Comparison of ENCODE assay signal across 8 mouse cellular contexts in genomic region chr19:6140678-6141393, GRCm38 (mm10). TPM values are rescaled to one million over a fixed set of nuclear protein-coding genes. Genes with fewer than 3 reads are reported as not detected.
DNase-seq lines count a peak whose midpoint lies in the region; ATAC-seq and TF ChIP-seq lines count a peak whose summit lies in the region.

Gene Batf2 (plus strand): TSS chr19:6140983.

- 1% methylated on average over 60 of the region's 68 CpGs for WGBS in forebrain, embryonic 16.5 days
- under 1% methylated on average over 68 of the region's 68 CpGs for WGBS in lung, embryonic 15.5 days

- H3K36me3 ChIP-seq in ES-E14 (ENCODE audit: control insufficient read depth, insufficient read depth, low read length, poor library complexity, severe bottlenecking), result peaks cover 9% of the 10 kb centered on the region; the same call in 1 of the 2 replicates
- H3K36me3 ChIP-seq in forebrain, embryonic 16.5 days (ENCODE audit: control insufficient read depth, insufficient read depth), result peaks cover 2% of the 10 kb centered on the region; the same call in 1 of the 2 replicates
- H3K36me3 ChIP-seq in lung, embryonic 15.5 days, result peaks cover 15% of the 10 kb centered on the region

- H3K27ac ChIP-seq in ES-E14 (ENCODE audit: insufficient read depth, low read depth, low read length, poor library complexity, severe bottlenecking), result peak within 1 kb of the TSS; percentile 95
- H3K27ac ChIP-seq in forebrain, embryonic 16.5 days (ENCODE audit: low read length), result peak within 1 kb of the TSS; percentile 95
- H3K27ac ChIP-seq in lung, embryonic 15.5 days, result peak within 1 kb of the TSS; percentile 95

- H3K4me1 ChIP-seq in ES-E14 (ENCODE audit: control insufficient read depth in 2 of 2, insufficient read depth in 2 of 2, low read length in 2 of 2, poor library complexity in 1 of 2), result peaks cover 0 to 4% of the 10 kb centered on the region in 2 experiments; a peak in 1 of 4 replicates
- peaks cover 19% of the 10 kb centered on the region for H3K4me1 ChIP-seq in forebrain, embryonic 16.5 days (replicated peaks; ENCODE audit: control insufficient read depth, insufficient read depth, low read length)
- H3K4me1 ChIP-seq in lung, embryonic 15.5 days, result peaks cover 16% of the 10 kb centered on the region

- peak; percentile 91 for DNase-seq in ES-E14 (ENCODE audit: low read depth, low spot score)
- peak; percentile 93 for DNase-seq in cerebellum, adult 11-12 months
- peak; percentile 94 for DNase-seq in heart, postnatal 4 days
- DNase-seq in layer of hippocampus, adult 8-10 months (ENCODE audit: low spot score in 2 of 2), result peak; percentile 91 to 92
- DNase-seq in ovary, adult 18-20 months (ENCODE audit: low spot score), result peak; percentile 86
- peak; percentile 98 for DNase-seq in thymus, postnatal 0 days (ENCODE audit: low spot score)

- in situ Hi-C loops in ES-E14 (cut with MboI; ENCODE audit: low sequenced_read_pairs in 2 of 2, unreplicated experiment in 2 of 2), result no loop called here

- H3K4me2 ChIP-seq in forebrain, embryonic 16.5 days (ENCODE audit: low read length), result peak within 1 kb of the TSS; percentile 72
- H3K4me2 ChIP-seq in lung, embryonic 15.5 days, result peak within 1 kb of the TSS; percentile 82

- peak within 1 kb of the TSS; percentile 81 to 83 for H3K4me3 ChIP-seq in ES-E14 (ENCODE audit: insufficient read depth in 1 of 2, low read depth in 1 of 2, low read length in 2 of 2, poor library complexity in 1 of 2, severe bottlenecking in 1 of 2)
- peak within 1 kb of the TSS; percentile 73 for H3K4me3 ChIP-seq in forebrain, embryonic 16.5 days (replicated peaks; ENCODE audit: low read length)
- peak within 1 kb of the TSS; percentile 79 for H3K4me3 ChIP-seq in lung, embryonic 15.5 days

- ATAC-seq in forebrain, embryonic 16.5 days, result peak; percentile 94
- peak; percentile 94 for ATAC-seq in lung, embryonic 15.5 days (ENCODE audit: borderline replicate concordance, extremely low read depth, low FRiP score, low TSS enrichment)

- H3K9ac ChIP-seq in ES-E14 (ENCODE audit: insufficient read depth, low read depth, low read length, poor library complexity, severe bottlenecking), result peak within 1 kb of the TSS; percentile 93
- H3K9ac ChIP-seq in forebrain, embryonic 16.5 days (replicated peaks; ENCODE audit: low read depth, low read length), result peak within 1 kb of the TSS; percentile 94
- H3K9ac ChIP-seq in lung, embryonic 15.5 days, result peak within 1 kb of the TSS; percentile 85

- H3K27me3 ChIP-seq in forebrain, embryonic 16.5 days (replicated peaks; ENCODE audit: control insufficient read depth, insufficient read depth, low read length), result no peaks in the 10 kb centered on the region
- no peaks in the 10 kb centered on the region for H3K27me3 ChIP-seq in lung, embryonic 15.5 days

- H3K9me3 ChIP-seq in ES-E14 (ENCODE audit: control insufficient read depth, insufficient read depth, low read depth, low read length), result no peaks in the 10 kb centered on the region
- no peaks in the 10 kb centered on the region for H3K9me3 ChIP-seq in forebrain, embryonic 16.5 days (ENCODE audit: control insufficient read depth, low read length)
- no peaks in the 10 kb centered on the region for H3K9me3 ChIP-seq in lung, embryonic 15.5 days

TF ChIP-seq in ES-E14, 5 proteins besides CTCF, POLR2A, EP300 and RAD21:
- peak; percentile 62; the same call in 1 of the 2 replicates for TF ChIP-seq HCFC1 (IDR thresholded peaks at IDR 0.05; ENCODE audit: borderline replicate concordance, insufficient read depth, low read length)
- no peak for TF ChIP-seq ZC3H11A (IDR thresholded peaks at IDR 0.05; ENCODE audit: borderline replicate concordance, low read depth, low read length)
- TF ChIP-seq CHD2 (IDR thresholded peaks at IDR 0.05; ENCODE audit: low read depth, low read length), result no peak
- TF ChIP-seq MAFK (IDR thresholded peaks at IDR 0.05; ENCODE audit: insufficient read depth, low read depth, low read length), result 0 out of 2 replicates have a peak, but pooled peaks have one; percentile 28

RNA-seq across cellular contexts. Expression of gene Batf2, which starts in this region (rescaled TPM):
- 0.18 TPM in 1 of 2 replicates, not detected in the other for total RNA-seq in ES-E14 (2012; rRNA removed)
- polyA plus RNA-seq in forebrain, embryonic 16.5 days (2015; fragmentation: Nextera tagmentation; extraction: Ambion mirVana), result not detected in 2 replicates
- under 1 TPM; 0.21 to 0.38 TPM for total RNA-seq in heart, postnatal 4 days (2021)
- 1 to 10 TPM in 1 of 4 experiments, under 1 TPM in 2, not detected in 1; 0.83 to 1.3 (median 0.96) TPM for total RNA-seq in layer of hippocampus, adult 8-10 months (2022)
- polyA plus RNA-seq in lung, embryonic 15.5 days (2015; fragmentation: Nextera tagmentation; extraction: Ambion mirVana), result 0.42 and 0.56 TPM in 2 replicates
- polyA plus RNA-seq in thymus, postnatal 0 days (2015; fragmentation: Nextera tagmentation; extraction: Ambion mirVana), result 0.48 and 0.57 TPM in 2 replicates

Comparison
In these comparisons a context has a peak if more than half of its experiments do, and no peak if none do; other contexts are left out.
1. Peak in every context shown above with its lines: DNase-seq, ATAC-seq, H3K4me3 ChIP-seq and H3K27ac ChIP-seq.
2. Peak in DNase-seq, H3K4me3 ChIP-seq, H3K27ac ChIP-seq and H3K9ac ChIP-seq in ES-E14; RNA of the gene not detected or under 1 TPM.
3. Peak in ATAC-seq, H3K4me3 ChIP-seq, H3K27ac ChIP-seq, H3K9ac ChIP-seq and H3K4me2 ChIP-seq in forebrain, embryonic 16.5 days; RNA of the gene not detected or under 1 TPM.
4. Peak in DNase-seq in heart, postnatal 4 days; RNA of the gene not detected or under 1 TPM.
5. Peak in ATAC-seq, H3K4me3 ChIP-seq, H3K27ac ChIP-seq, H3K9ac ChIP-seq and H3K4me2 ChIP-seq in lung, embryonic 15.5 days; RNA of the gene not detected or under 1 TPM.
6. Peak in DNase-seq in thymus, postnatal 0 days; RNA of the gene not detected or under 1 TPM.